Mouse (Mus musculus): ENCODE data around the gene Adamts10.

The Adamts10 gene

GRCm38 (mm10) chr17:33555223-33555855 lies 31.3 kb downstream of the Adamts10 start, which contains the start of gene Myo1f:
TSS of gene Myo1f (plus strand) at chr17:33555707.
- no peak for DNase-seq

- no peak for DNase-seq
These were observed 33.9 kb downstream of the Adamts10 start for GRCm38 (mm10) chr17:33557922-33558321.

GRCm38 (mm10) chr17:33563527-33564076 lies 39.6 kb downstream of the Adamts10 start:
- DNase-seq = no peak

- no peak for DNase-seq
These were observed 40.6 kb downstream of the Adamts10 start for GRCm38 (mm10) chr17:33564599-33564998.

GRCm38 (mm10) chr17:33566182-33566581 lies 42.2 kb downstream of the Adamts10 start:
- DNase-seq = no peak

GRCm38 (mm10) chr17:33584061-33584460 lies 60.1 kb downstream of the Adamts10 start:
- no peak for DNase-seq

GRCm38 (mm10) chr17:33586011-33586410 lies 62.0 kb downstream of the Adamts10 start:
- no peak for DNase-seq

- DNase-seq = no peak
These were observed 73.3 kb downstream of the Adamts10 start for GRCm38 (mm10) chr17:33597271-33597670.

GRCm38 (mm10) chr17:33598506-33598905 lies 74.5 kb downstream of the Adamts10 start:
- DNase-seq = no peak

GRCm38 (mm10) chr17:33599836-33600475 lies 76.0 kb downstream of the Adamts10 start:
- DNase-seq = no peak

- no peak for DNase-seq
These were observed 76.8 kb downstream of the Adamts10 start for GRCm38 (mm10) chr17:33600831-33601230.

GRCm38 (mm10) chr17:33601947-33602346 lies 77.9 kb downstream of the Adamts10 start:
- no peak for DNase-seq
